Mouse (Mus musculus): Measurements from ENCODE around the gene Hnrnpul2. TPM values are rescaled to one million over a fixed set of nuclear protein-coding genes. Genes with fewer than 3 reads are reported as not detected.
A peak's percentile ranks its signal among the peaks of the same experiment; 100 is the strongest.

Gene Hnrnpul2
- polyA plus RNA-seq, 1 experiment from 2014 or later: 6.9 TPM

DNA sequence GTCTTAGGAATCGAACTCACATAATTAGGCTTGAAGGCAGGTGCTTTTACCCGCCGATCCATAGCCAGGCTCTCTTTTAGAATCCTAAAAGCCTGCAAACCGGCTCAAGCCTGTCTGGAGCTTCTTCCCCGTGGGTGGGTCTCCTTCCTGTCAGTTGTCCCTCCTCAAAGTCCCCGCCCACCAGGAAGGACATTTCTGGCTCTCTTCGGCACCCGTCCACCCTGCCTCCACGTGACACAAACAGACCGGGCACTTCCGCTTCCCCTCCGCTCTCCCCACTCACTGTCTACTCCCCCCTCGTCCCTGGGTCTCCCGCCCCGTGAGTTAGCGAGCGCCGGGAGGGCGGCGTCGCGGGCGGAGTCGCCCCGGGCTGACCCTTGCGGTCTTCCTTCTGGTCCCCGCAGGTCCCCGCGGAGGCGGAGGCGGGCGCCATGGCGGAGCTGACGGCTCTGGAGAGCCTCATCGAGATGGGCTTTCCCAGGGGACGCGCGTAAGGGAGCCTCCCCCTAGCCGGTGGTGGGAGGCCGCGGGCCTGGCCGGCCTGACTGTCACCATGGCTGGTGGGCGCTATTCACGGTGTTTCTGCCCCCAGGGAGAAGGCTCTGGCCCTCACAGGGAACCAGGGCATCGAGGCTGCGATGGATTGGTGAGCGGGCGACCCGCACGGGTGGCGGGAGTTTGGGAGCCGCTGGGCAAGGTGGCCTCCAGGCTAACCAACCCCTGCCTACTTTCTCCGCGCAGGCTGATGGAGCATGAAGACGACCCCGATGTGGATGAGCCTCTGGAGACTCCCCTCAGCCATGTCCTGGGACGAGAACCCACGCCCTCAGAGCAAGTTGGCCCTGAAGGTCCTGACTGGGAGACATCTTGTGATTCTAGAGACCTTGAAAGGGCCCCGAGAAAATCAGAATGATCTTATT is 51.7 kb downstream of the Hnrnpul2 start, which contains the start of gene Ubxn1:
Gene Ubxn1 (plus strand): TSS at position 230 of the 920 bp plus-strand sequence.
- H3K9ac ChIP-seq (ENCODE audit: low read length): peak within 1 kb of the TSS; percentile 78
- under 1% methylated on average over 59 of the region's 59 CpGs for whole genome bisulfite sequencing
- H3K27ac ChIP-seq (replicated peaks; ENCODE audit: low read depth, low read length): no peak within 1 kb of the TSS; the same call in 1 of the 2 replicates
- H3K36me3 ChIP-seq (ENCODE audit: control insufficient read depth, insufficient read depth, low read length): peaks cover 8% of the 10 kb centered on the region
- ATAC-seq (ENCODE audit: insufficient number of reproducible peaks, low FRiP score, low TSS enrichment, low read depth): peak; percentile 95
- H3K4me3 ChIP-seq (ENCODE audit: low read depth, low read length): peak within 1 kb of the TSS; percentile 74
- peak; percentile 95 for DNase-seq (ENCODE audit: low spot score)
- no peaks in the 10 kb centered on the region for H3K9me3 ChIP-seq (ENCODE audit: control insufficient read depth, low read length)
- H3K4me2 ChIP-seq (ENCODE audit: low read depth, severe bottlenecking): peak within 1 kb of the TSS; percentile 55
- peaks cover 5% of the 10 kb centered on the region; the same call in 1 of the 2 replicates for H3K4me1 ChIP-seq (ENCODE audit: control insufficient read depth, insufficient read depth, low read length)
- no peaks in the 10 kb centered on the region for H3K27me3 ChIP-seq (ENCODE audit: control insufficient read depth, insufficient read depth, low read length)

DNA sequence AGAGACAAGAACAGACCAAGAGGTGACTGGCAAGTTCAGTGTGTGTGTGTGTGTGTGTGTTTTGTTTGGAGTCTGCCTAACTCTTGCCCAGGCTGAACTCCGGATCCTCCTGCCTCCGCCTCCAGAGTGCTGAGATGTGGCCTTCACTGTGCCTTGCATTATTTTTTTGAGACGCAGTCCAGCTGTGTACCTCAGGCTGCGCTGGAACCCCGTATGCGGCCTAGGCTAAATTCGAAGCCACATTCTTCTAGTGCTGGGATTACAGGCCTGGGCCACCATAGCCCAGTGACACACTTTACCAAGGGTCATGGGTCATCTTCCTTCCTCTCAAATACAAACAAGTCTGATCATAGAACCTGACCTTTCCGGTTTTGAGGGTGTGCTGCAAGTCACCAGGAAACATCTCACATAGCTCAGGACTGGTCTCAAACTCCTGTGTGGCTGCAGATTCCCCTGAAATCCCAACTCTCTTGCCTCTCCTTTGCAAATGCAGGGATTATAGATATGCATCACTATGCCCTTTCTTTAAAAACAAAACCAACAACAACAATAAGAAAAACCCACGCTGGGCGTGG is 52.5 kb downstream of the Hnrnpul2 start:
- ATAC-seq (ENCODE audit: insufficient number of reproducible peaks, low FRiP score, low TSS enrichment, low read depth) (no peak), DNase-seq (ENCODE audit: low spot score) (no peak)
- Histone ChIP-seq H3K4me3 (ENCODE audit: low read depth, low read length) (peak overlapping the region; percentile 74), H3K27me3 (ENCODE audit: control insufficient read depth, insufficient read depth, low read length) (no peaks in the 10 kb centered on the region), H3K36me3 (ENCODE audit: control insufficient read depth, insufficient read depth, low read length) (peaks cover 8% of the 10 kb centered on the region), H3K4me2 (ENCODE audit: low read depth, severe bottlenecking) (peak overlapping the region; percentile 55), H3K27ac (replicated peaks; ENCODE audit: low read depth, low read length) (no peak overlapping the region), H3K9ac (ENCODE audit: low read length) (peak overlapping the region; percentile 78), H3K4me1 (ENCODE audit: control insufficient read depth, insufficient read depth, low read length) (peaks cover 5% of the 10 kb centered on the region; the same call in 1 of the 2 replicates), H3K9me3 (ENCODE audit: control insufficient read depth, low read length) (no peaks in the 10 kb centered on the region)
- 78% methylated on average over 10 of the region's 10 CpGs for WGBS

DNA sequence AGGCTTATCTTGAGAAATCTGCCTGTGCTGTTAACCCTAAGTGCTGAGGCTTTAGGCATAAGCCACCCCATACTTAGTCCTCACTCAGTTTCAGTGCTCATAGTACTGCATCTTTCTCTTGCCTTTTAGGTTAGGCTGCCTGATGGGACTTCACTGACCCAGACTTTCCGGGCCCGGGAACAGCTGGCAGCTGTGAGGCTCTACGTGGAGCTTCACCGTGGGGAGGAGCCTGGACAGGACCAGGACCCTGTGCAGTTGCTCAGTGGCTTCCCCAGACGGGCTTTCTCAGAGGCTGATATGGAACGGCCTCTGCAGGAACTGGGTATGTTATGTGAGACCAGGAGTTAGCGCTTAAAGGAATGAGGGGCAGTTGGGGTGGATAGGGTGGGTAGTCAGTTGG is 55.2 kb downstream of the Hnrnpul2 start:
- Histone ChIP-seq H3K4me1 (ENCODE audit: control insufficient read depth, insufficient read depth, low read length) (peaks cover 5% of the 10 kb centered on the region; the same call in 1 of the 2 replicates), H3K27ac (replicated peaks; ENCODE audit: low read depth, low read length) (no peak overlapping the region), H3K36me3 (ENCODE audit: control insufficient read depth, insufficient read depth, low read length) (peaks cover 8% of the 10 kb centered on the region), H3K9me3 (ENCODE audit: control insufficient read depth, low read length) (no peaks in the 10 kb centered on the region), H3K4me3 (ENCODE audit: low read depth, low read length) (no peak overlapping the region), H3K27me3 (ENCODE audit: control insufficient read depth, insufficient read depth, low read length) (no peaks in the 10 kb centered on the region), H3K4me2 (ENCODE audit: low read depth, severe bottlenecking) (no peak overlapping the region), H3K9ac (ENCODE audit: low read length) (no peak overlapping the region)
- 93% methylated on average over 7 of the region's 7 CpGs for WGBS
- no peak for DNase-seq (ENCODE audit: low spot score)
- ATAC-seq (ENCODE audit: insufficient number of reproducible peaks, low FRiP score, low TSS enrichment, low read depth): no peak

DNA sequence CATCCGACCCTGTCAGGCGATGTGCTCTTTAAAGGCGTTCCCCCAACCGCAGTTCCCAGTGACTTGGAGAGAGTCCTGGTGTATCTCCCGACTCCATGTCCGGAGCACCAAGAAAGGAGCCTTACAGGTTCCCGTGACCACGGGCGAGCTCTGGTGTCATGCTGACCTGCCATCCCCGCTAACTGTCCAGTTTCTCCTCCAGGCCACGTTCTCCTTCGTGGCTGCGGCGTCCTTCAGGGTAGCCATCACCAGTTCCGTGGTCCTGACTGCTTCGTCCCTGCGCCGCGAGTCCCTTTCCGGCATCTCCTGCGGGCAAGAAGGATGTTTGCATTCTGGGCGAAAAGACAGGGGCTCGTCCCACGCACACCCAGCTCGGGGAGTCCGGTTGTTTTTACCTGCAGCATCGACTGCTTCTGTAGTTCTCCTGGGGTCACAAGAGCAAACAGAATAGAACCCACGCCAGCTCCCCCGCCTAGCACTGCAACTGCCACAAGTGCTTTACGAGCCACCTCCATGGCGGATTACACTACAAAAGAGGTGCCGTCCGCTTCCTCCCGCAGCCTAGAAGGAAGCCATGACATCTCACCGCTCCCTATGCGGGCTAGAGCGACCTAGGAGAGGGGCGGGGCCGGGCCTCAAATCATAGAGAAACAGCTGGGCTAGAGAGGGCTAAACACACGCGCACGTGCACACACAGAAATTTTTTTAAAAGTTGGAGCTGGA is 60.7 kb downstream of the Hnrnpul2 start, which contains the start of gene Uqcc3:
Gene Uqcc3 (minus strand): TSS at position 613 of the 723 bp plus-strand sequence.
- WGBS: under 1% methylated on average over 42 of the region's 42 CpGs
- DNase-seq (ENCODE audit: low spot score) (peak; percentile 86), ATAC-seq (ENCODE audit: insufficient number of reproducible peaks, low FRiP score, low TSS enrichment, low read depth) (peak; percentile 94)
- Histone ChIP-seq H3K27me3 (ENCODE audit: control insufficient read depth, insufficient read depth, low read length) (no peaks in the 10 kb centered on the region), H3K9ac (ENCODE audit: low read length) (peak within 1 kb of the TSS; percentile 65), H3K27ac (replicated peaks; ENCODE audit: low read depth, low read length) (no peak within 1 kb of the TSS; the same call in 1 of the 2 replicates), H3K4me2 (ENCODE audit: low read depth, severe bottlenecking) (peak within 1 kb of the TSS; percentile 59), H3K4me1 (ENCODE audit: control insufficient read depth, insufficient read depth, low read length) (no peaks in the 10 kb centered on the region), H3K36me3 (ENCODE audit: control insufficient read depth, insufficient read depth, low read length) (no peaks in the 10 kb centered on the region; the same call in 1 of the 2 replicates), H3K4me3 (ENCODE audit: low read depth, low read length) (peak within 1 kb of the TSS; percentile 51), H3K9me3 (ENCODE audit: control insufficient read depth, low read length) (no peaks in the 10 kb centered on the region)

DNA sequence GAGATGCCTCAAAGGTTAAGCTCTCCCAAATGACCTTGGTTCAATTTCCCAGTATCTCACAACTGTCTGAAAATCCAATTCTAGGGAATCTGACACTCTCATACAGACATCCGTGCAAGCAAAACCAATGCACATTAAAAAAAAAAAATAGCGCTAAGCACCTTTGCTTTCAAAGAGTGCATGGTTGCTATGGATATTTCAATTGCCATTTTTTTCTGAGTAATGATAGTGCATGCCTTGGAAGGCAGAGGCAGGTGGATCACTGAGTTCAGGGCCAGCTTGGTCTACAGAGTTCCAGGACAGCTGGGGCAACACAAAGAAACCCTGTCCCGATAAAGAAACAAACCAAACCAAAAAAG is 61.2 kb downstream of the Hnrnpul2 start:
- peak overlapping the region; percentile 51 for H3K4me3 ChIP-seq (ENCODE audit: low read depth, low read length)
- ATAC-seq (ENCODE audit: insufficient number of reproducible peaks, low FRiP score, low TSS enrichment, low read depth): no peak

DNA sequence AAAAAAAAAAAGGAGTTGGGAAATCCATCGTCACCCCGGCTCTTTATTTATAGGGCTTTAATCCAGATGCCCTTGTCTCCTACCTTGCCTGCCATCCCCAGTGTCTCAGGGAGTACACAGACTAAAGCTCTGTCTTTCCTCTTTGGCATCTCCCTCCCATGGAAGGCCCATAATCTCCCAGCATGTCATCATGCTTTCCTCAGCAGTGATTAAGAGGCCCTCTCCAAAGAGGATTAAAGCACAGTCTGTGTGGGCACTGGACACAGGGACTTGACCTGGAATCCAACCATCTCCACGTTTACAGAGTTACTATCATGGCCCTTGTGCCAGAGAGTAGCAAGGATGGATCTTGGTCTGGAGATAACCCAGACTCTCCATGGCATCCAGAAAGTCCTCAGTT is 63.8 kb downstream of the Hnrnpul2 start, which contains the start of the genes Lbhd1 and Gm49403:
Gene Lbhd1 (plus strand): TSS at position 117 of the 400 bp plus-strand sequence.
Gene Gm49403 (plus strand): TSS at position 315 of the 400 bp plus-strand sequence.
- no peaks in the 10 kb centered on the region for H3K27me3 ChIP-seq (ENCODE audit: control insufficient read depth, insufficient read depth, low read length)
- no peak within 1 kb of the TSS for H3K27ac ChIP-seq (replicated peaks; ENCODE audit: low read depth, low read length)
- no peak within 1 kb of the TSS for H3K4me3 ChIP-seq (ENCODE audit: low read depth, low read length)
- DNase-seq (ENCODE audit: low spot score) (no peak), ATAC-seq (ENCODE audit: insufficient number of reproducible peaks, low FRiP score, low TSS enrichment, low read depth) (no peak)
- H3K4me2 ChIP-seq (ENCODE audit: low read depth, severe bottlenecking): no peak within 1 kb of the TSS
- H3K9ac ChIP-seq (ENCODE audit: low read length): no peak within 1 kb of the TSS
- no peaks in the 10 kb centered on the region for H3K36me3 ChIP-seq (ENCODE audit: control insufficient read depth, insufficient read depth, low read length)
- no peaks in the 10 kb centered on the region for H3K9me3 ChIP-seq (ENCODE audit: control insufficient read depth, low read length)
- 77% methylated on average over 3 of the region's 3 CpGs for WGBS
- peaks cover 6% of the 10 kb centered on the region; the same call in 1 of the 2 replicates for H3K4me1 ChIP-seq (ENCODE audit: control insufficient read depth, insufficient read depth, low read length)

More for the DNA sequence above, 61.2 kb downstream of the Hnrnpul2 start:
- no peaks in the 10 kb centered on the region for H3K4me1 ChIP-seq (ENCODE audit: control insufficient read depth, insufficient read depth, low read length)
- peak overlapping the region; percentile 59 for H3K4me2 ChIP-seq (ENCODE audit: low read depth, severe bottlenecking)
- H3K9me3 ChIP-seq (ENCODE audit: control insufficient read depth, low read length): no peaks in the 10 kb centered on the region
- H3K9ac ChIP-seq (ENCODE audit: low read length): peak overlapping the region; percentile 65
- H3K27ac ChIP-seq (replicated peaks; ENCODE audit: low read depth, low read length): no peak overlapping the region
- H3K36me3 ChIP-seq (ENCODE audit: control insufficient read depth, insufficient read depth, low read length): no peaks in the 10 kb centered on the region; the same call in 1 of the 2 replicates
- no peaks in the 10 kb centered on the region for H3K27me3 ChIP-seq (ENCODE audit: control insufficient read depth, insufficient read depth, low read length)
- no peak for DNase-seq (ENCODE audit: low spot score)
- 20% methylated on average over 3 of the region's 3 CpGs for WGBS

Measured in limb, embryonic 11.5 days (tissue).